In the genomic region with DNA sequence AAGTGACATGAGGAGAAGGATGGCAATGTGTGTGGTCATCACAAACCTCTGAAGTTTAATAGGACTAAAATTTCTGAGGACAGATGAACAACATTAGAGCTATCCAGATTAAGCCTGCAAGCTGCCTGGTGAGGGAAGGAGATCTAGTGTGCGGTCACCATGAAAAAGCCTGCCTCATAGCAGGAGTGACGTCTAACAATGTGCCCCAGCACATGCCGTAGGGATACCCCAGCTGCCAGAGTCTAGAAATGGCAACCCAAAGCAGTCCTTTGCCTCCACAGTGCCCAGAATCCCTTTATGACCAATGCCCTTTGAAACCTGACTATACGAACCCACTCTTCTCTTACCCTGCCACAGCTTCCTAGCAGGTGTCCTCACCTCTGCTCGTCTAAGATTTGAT, we compare ENCODE assay signal across 18 mouse cellular contexts. TPM values are rescaled to one million over a fixed set of nuclear protein-coding genes. Genes with fewer than 3 reads are reported as not detected.
"Had no signal": no experiment of that assay in that cellular context is flagged by ENCODE, and none has a peak within 500 bp of the region (broad histone marks: within the 10 kb centered on the region; RNA-seq: fewer than 3 reads in every experiment).

No protein-coding gene starts in this region.

- H3K9me3 ChIP-seq: neural tube, embryonic 13.5 days; neural tube, embryonic 15.5 days; stomach, embryonic 15.5 days had no signal

- H3K4me3 ChIP-seq: neural tube, embryonic 13.5 days; neural tube, embryonic 15.5 days; stomach, embryonic 15.5 days had no signal

- H3K4me1 ChIP-seq: stomach, embryonic 15.5 days had no signal

- DNase-seq: retina, postnatal 1 day; right cerebral cortex, adult 18-20 months; right cerebral cortex, postnatal 14 days; right cerebral cortex, postnatal 25 days; right cerebral cortex, postnatal 4 days; spleen, adult 18-20 months; thymus, adult 18-20 months; thymus, adult 2 months; thymus, postnatal 14 days; thymus, postnatal 25 days; thymus, postnatal 36 days; thymus, postnatal 4 days had no signal

- H3K9ac ChIP-seq: neural tube, embryonic 13.5 days; neural tube, embryonic 15.5 days; stomach, embryonic 15.5 days had no signal

- H3K27me3 ChIP-seq: neural tube, embryonic 13.5 days; neural tube, embryonic 15.5 days; stomach, embryonic 15.5 days had no signal

- H3K4me2 ChIP-seq: neural tube, embryonic 13.5 days; neural tube, embryonic 15.5 days; stomach, embryonic 15.5 days had no signal

- H3K27ac ChIP-seq: neural tube, embryonic 13.5 days; neural tube, embryonic 15.5 days; stomach, embryonic 15.5 days; stomach, postnatal 0 days had no signal

- H3K36me3 ChIP-seq: neural tube, embryonic 13.5 days; neural tube, embryonic 15.5 days; stomach, embryonic 15.5 days had no signal

RNA-seq across cellular contexts. Expression of a gene that starts 46.8 kb away (rescaled TPM):
- total RNA-seq: neutrophil, adult 5-6 weeks had no signal
- polyA plus RNA-seq: small intestine, adult 2 months had no signal
